Mouse (Mus musculus) midbrain, postnatal 0 days (tissue): ENCODE data around the gene Syndig1. TPM values are rescaled to one million over a fixed set of nuclear protein-coding genes. Genes with fewer than 3 reads are reported as not detected.

Experiments used
- ATAC-seq: fragments of 200-750 bp; cut with Nextera tagmentation; 2 replicates; pipeline ENCODE4 v1.8.0; 2017; ENCODE audit warnings: moderate number of reproducible peaks, mild to moderate bottlenecking, moderate TSS enrichment, moderate library complexity; ENCODE audit not compliant: low FRiP score
- DNase-seq: peaks from one replicate; pipeline ENCODE4 v3.0.0-alpha.2; 2015; ENCODE audit warnings: low spot score
- H3K27ac ChIP-seq: fragments of 300-500 bp; sonication (generic); 2 replicates; pipeline ENCODE4 v1.5.1; 2014; ENCODE audit warnings: low read depth, mild to moderate bottlenecking, low read length, mixed read lengths
- H3K27me3 ChIP-seq: fragments of 300-500 bp; sonication (generic); 2 replicates; pipeline ENCODE4 v1.6.1; 2014; ENCODE audit warnings: low read length, control low read depth, mixed read lengths; ENCODE audit not compliant: insufficient read depth
- H3K36me3 ChIP-seq: fragments of 300-500 bp; sonication (generic); 2 replicates; pipeline ENCODE4 v1.6.1; 2014; ENCODE audit warnings: low read length, control low read depth, mixed read lengths; ENCODE audit not compliant: insufficient read depth
- H3K4me1 ChIP-seq: fragments of 300-500 bp; sonication (generic); 2 replicates; pipeline ENCODE4 v1.6.1; 2014; ENCODE audit warnings: mild to moderate bottlenecking, control low read depth, antibody characterized with exemption, low read length, mixed read lengths; ENCODE audit not compliant: insufficient read depth
- H3K4me2 ChIP-seq: fragments of 300-500 bp; sonication (generic); 2 replicates; pipeline ENCODE4 v1.6.1; 2014; ENCODE audit warnings: low read depth, mild to moderate bottlenecking, low read length, mixed read lengths; ENCODE audit not compliant: poor library complexity, severe bottlenecking
- H3K4me3 ChIP-seq: fragments of 300-500 bp; sonication (generic); 2 replicates; pipeline ENCODE4 v1.5.1; 2014; ENCODE audit warnings: low read depth, mild to moderate bottlenecking, low read length, moderate library complexity
- H3K9ac ChIP-seq: fragments of 300-500 bp; sonication (generic); replicated peaks from 2 replicates; pipeline ENCODE4 v1.6.1; 2014; ENCODE audit warnings: mild to moderate bottlenecking, low read length, moderate library complexity, mixed read lengths; ENCODE audit not compliant: poor library complexity, severe bottlenecking
- H3K9me3 ChIP-seq: fragments of 300-500 bp; sonication (generic); 2 replicates; pipeline ENCODE4 v1.6.1; 2016; ENCODE audit warnings: low read length, control low read depth
- CTCF ChIP-seq: IDR thresholded peaks from 2 replicates; pipeline ENCODE4 v1.5.1; 2016; ENCODE audit warnings: antibody characterized with exemption, mild to moderate bottlenecking
- WGBS: fragments of 180-500 bp; shearing (Covaris S2); extraction: QIAGEN DNeasy Blood & Tissue Kit; methylation state at CpG from one replicate; pipeline ENCODE4 v1.1.7; 2014; 5-methylcytosine and 5-hydroxymethylcytosine counted together
- polyA plus RNA-seq: library from polyadenylated mRNA; unstranded; fragments of >200 nt; fragmentation: Nextera tagmentation; extraction: Ambion mirVana; gene quantifications from 2 replicates; pipeline ENCODE4 v1.2.1, GENCODE M21; 2015
- total RNA-seq: library from RNA; depleted of rRNA; stranded (reverse); fragments of >200 nt; gene quantifications from 2 replicates; pipeline ENCODE4 v1.2.3, GENCODE M21; 2014

Gene Syndig1
- total and polyA plus RNA-seq, 2 experiments from 2014 or later, result 28.6 to 35.7 TPM

- no peak for DNase-seq
These were observed 77.7 kb downstream of the Syndig1 start for GRCm38 (mm10) chr2:149906694-149907093.

GRCm38 (mm10) chr2:149917162-149917561 is 88.2 kb downstream of the Syndig1 start:
- Histone ChIP-seq H3K4me3 (no peak overlapping the region), H3K9me3 (no peaks in the 10 kb centered on the region), H3K4me1 (no peaks in the 10 kb centered on the region), H3K4me2 (no peak overlapping the region), H3K27me3 (no peaks in the 10 kb centered on the region), H3K27ac (no peak overlapping the region), H3K36me3 (no peaks in the 10 kb centered on the region), H3K9ac (no peak overlapping the region)
- ATAC-seq, result no peak
- DNase-seq, result no peak
- WGBS, result 87% methylated on average over 3 of the region's 3 CpGs
- TF ChIP-seq CTCF, result no peak

More at GRCm38 (mm10) chr2:149906694-149907093, 77.7 kb downstream of the Syndig1 start:
- no peaks in the 10 kb centered on the region for H3K36me3 ChIP-seq
- ATAC-seq, result no peak
- no peak overlapping the region for H3K4me3 ChIP-seq
- no peaks in the 10 kb centered on the region for H3K9me3 ChIP-seq
- H3K27me3 ChIP-seq, result no peaks in the 10 kb centered on the region
- no peaks in the 10 kb centered on the region for H3K4me1 ChIP-seq
- H3K27ac ChIP-seq, result no peak overlapping the region
- no peak overlapping the region for H3K4me2 ChIP-seq
- 89% methylated on average over 3 of the region's 3 CpGs for WGBS
- TF ChIP-seq CTCF, result no peak
- H3K9ac ChIP-seq, result no peak overlapping the region

- TF ChIP-seq CTCF, result no peak
These were observed 94.5 kb downstream of the Syndig1 start for GRCm38 (mm10) chr2:149923561-149923960.

GRCm38 (mm10) chr2:149925911-149926310 is 96.9 kb downstream of the Syndig1 start:
- H3K36me3 ChIP-seq, result no peaks in the 10 kb centered on the region
- DNase-seq (no peak), ATAC-seq (no peak)
- no peaks in the 10 kb centered on the region for H3K9me3 ChIP-seq
- H3K27me3 ChIP-seq, result no peaks in the 10 kb centered on the region
- no peak overlapping the region for H3K4me3 ChIP-seq
- H3K9ac ChIP-seq, result no peak overlapping the region
- TF ChIP-seq CTCF, result no peak
- no peaks in the 10 kb centered on the region for H3K4me1 ChIP-seq
- WGBS, result 82% methylated on average over 2 of the region's 2 CpGs
- H3K27ac ChIP-seq, result no peak overlapping the region
- no peak overlapping the region for H3K4me2 ChIP-seq

More at GRCm38 (mm10) chr2:149923561-149923960, 94.5 kb downstream of the Syndig1 start:
- Histone ChIP-seq H3K9me3 (no peaks in the 10 kb centered on the region), H3K4me1 (no peaks in the 10 kb centered on the region), H3K9ac (no peak overlapping the region), H3K4me3 (no peak overlapping the region), H3K27ac (no peak overlapping the region), H3K36me3 (no peaks in the 10 kb centered on the region), H3K4me2 (no peak overlapping the region), H3K27me3 (no peaks in the 10 kb centered on the region)
- DNase-seq (no peak), ATAC-seq (no peak)
- 66% methylated on average over 2 of the region's 2 CpGs for WGBS

- Histone ChIP-seq H3K4me3 (no peak overlapping the region), H3K36me3 (no peaks in the 10 kb centered on the region), H3K9me3 (no peaks in the 10 kb centered on the region), H3K27ac (no peak overlapping the region), H3K27me3 (no peaks in the 10 kb centered on the region), H3K9ac (no peak overlapping the region), H3K4me1 (no peaks in the 10 kb centered on the region), H3K4me2 (no peak overlapping the region)
- ATAC-seq (no peak), DNase-seq (no peak)
- TF ChIP-seq CTCF, result no peak
These were observed 98.0 kb downstream of the Syndig1 start for GRCm38 (mm10) chr2:149927001-149927400.

GRCm38 (mm10) chr2:149927481-149927880 is 98.5 kb downstream of the Syndig1 start:
- no peak for ATAC-seq
- whole genome bisulfite sequencing, result 89% methylated on average over 3 of the region's 3 CpGs

More at GRCm38 (mm10) chr2:149927481-149927880, 98.5 kb downstream of the Syndig1 start:
- no peaks in the 10 kb centered on the region for H3K4me1 ChIP-seq
- no peak overlapping the region for H3K4me3 ChIP-seq
- H3K27me3 ChIP-seq, result no peaks in the 10 kb centered on the region
- no peaks in the 10 kb centered on the region for H3K9me3 ChIP-seq
- no peak for DNase-seq
- no peak overlapping the region for H3K9ac ChIP-seq
- H3K4me2 ChIP-seq, result no peak overlapping the region
- no peak for TF ChIP-seq CTCF
- H3K27ac ChIP-seq, result no peak overlapping the region
- no peaks in the 10 kb centered on the region for H3K36me3 ChIP-seq
